Mouse (Mus musculus) kidney, postnatal 0 days (tissue): ENCODE measurements around the gene Pxmp4. TPM values are rescaled to one million over a fixed set of nuclear protein-coding genes. Genes with fewer than 3 reads are reported as not detected.
A peak's percentile ranks its signal among the peaks of the same experiment; 100 is the strongest.

Source experiments
- ATAC-seq: fragments of 200-750 bp; cut with Nextera tagmentation; replicated peaks from 2 replicates; pipeline ENCODE4 v1.8.0; 2017; ENCODE audit warnings: low read depth, moderate number of reproducible peaks, moderate TSS enrichment, moderate library complexity; ENCODE audit not compliant: low FRiP score
- DNase-seq: peaks from one replicate; pipeline ENCODE4 v3.0.0-alpha.2; 2016; ENCODE audit warnings: low spot score
- H3K27ac ChIP-seq: fragments of 300-500 bp; sonication (generic); 2 replicates; pipeline ENCODE4 v1.5.1; 2014; ENCODE audit warnings: mild to moderate bottlenecking
- H3K27me3 ChIP-seq: fragments of 300-500 bp; sonication (generic); 2 replicates; pipeline ENCODE4 v1.6.1; 2014; ENCODE audit warnings: low read length, mixed read lengths; ENCODE audit not compliant: insufficient read depth
- H3K36me3 ChIP-seq: fragments of 300-500 bp; sonication (generic); 2 replicates; pipeline ENCODE4 v1.6.1; 2014; ENCODE audit warnings: low read length, mixed read lengths; ENCODE audit not compliant: insufficient read depth
- H3K4me1 ChIP-seq: fragments of 300-500 bp; sonication (generic); replicated peaks from 2 replicates; pipeline ENCODE4 v1.6.1; 2014; ENCODE audit warnings: antibody characterized with exemption, low read length, mixed read lengths; ENCODE audit not compliant: insufficient read depth
- H3K4me2 ChIP-seq: fragments of 300-500 bp; sonication (generic); 2 replicates; pipeline ENCODE4 v1.6.1; 2014; ENCODE audit warnings: mild to moderate bottlenecking, low read length, moderate library complexity, mixed read lengths
- H3K4me3 ChIP-seq: fragments of 300-500 bp; sonication (generic); replicated peaks from 2 replicates; pipeline ENCODE4 v1.5.1; 2014; ENCODE audit warnings: low read depth, low read length
- H3K9ac ChIP-seq: fragments of 300-500 bp; sonication (generic); 2 replicates; pipeline ENCODE4 v1.6.1; 2014; ENCODE audit warnings: low read depth, low read length
- H3K9me3 ChIP-seq: fragments of 300-500 bp; sonication (generic); replicated peaks from 2 replicates; pipeline ENCODE4 v1.6.1; 2016; ENCODE audit warnings: low read length, inconsistent platforms, mixed read lengths
- CTCF ChIP-seq: IDR thresholded peaks from 2 replicates; pipeline ENCODE4 v1.5.1; 2016; ENCODE audit warnings: antibody characterized with exemption, low read depth, mild to moderate bottlenecking, moderate library complexity
- WGBS: fragments of 180-500 bp; shearing (Covaris S2); extraction: QIAGEN DNeasy Blood & Tissue Kit; methylation state at CpG from one replicate; pipeline ENCODE4 v1.1.7; 2014; 5-methylcytosine and 5-hydroxymethylcytosine counted together
- polyA plus RNA-seq: library from polyadenylated mRNA; unstranded; fragments of >200 nt; fragmentation: Nextera tagmentation; extraction: Ambion mirVana; gene quantifications from 2 replicates; pipeline ENCODE4 v1.2.1, GENCODE M21; 2015

Gene Pxmp4
- polyA plus RNA-seq, 1 experiment from 2014 or later: 37.9 TPM

DNA sequence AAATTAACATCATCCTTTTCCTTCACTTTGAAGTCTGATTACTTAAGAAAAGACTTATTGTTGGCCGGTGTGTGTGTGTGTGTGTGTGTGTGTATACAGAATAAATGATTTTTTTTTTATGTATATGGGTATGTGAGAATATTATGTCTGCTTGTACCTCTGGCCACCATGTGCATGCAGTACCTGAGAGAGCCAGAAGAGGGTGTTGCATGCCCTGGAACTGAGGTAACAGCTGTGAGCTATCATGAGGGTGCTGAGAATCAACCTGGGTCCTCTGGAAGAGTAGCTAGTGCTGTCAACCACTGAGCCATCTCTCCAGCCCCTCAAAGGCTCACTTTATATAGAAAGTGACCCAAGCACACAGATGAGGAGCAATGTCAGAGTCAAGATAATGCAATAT, 22.1 kb downstream of the Pxmp4 start:
- Histone ChIP-seq H3K36me3 (no peaks in the 10 kb centered on the region), H3K4me1 (no peaks in the 10 kb centered on the region; the same call in 1 of the 2 replicates), H3K9me3 (no peaks in the 10 kb centered on the region), H3K27ac (no peak overlapping the region), H3K9ac (no peak overlapping the region), H3K27me3 (no peaks in the 10 kb centered on the region), H3K4me3 (no peak overlapping the region), H3K4me2 (no peak overlapping the region)
- 96% methylated on average over 1 of the region's 1 CpGs for WGBS
- no peak for ATAC-seq
- no peak for DNase-seq
- TF ChIP-seq CTCF: peak; percentile 24; the same call in 1 of the 2 replicates

- no peak for TF ChIP-seq CTCF
- H3K9me3 ChIP-seq: no peaks in the 10 kb centered on the region
- no peak overlapping the region for H3K27ac ChIP-seq
- H3K36me3 ChIP-seq: no peaks in the 10 kb centered on the region
- no peak overlapping the region for H3K9ac ChIP-seq
- no peak overlapping the region for H3K4me3 ChIP-seq
- DNase-seq: no peak
- no peak for ATAC-seq
- 79% methylated on average over 8 of the region's 8 CpGs for WGBS
- H3K4me1 ChIP-seq: no peaks in the 10 kb centered on the region; the same call in 1 of the 2 replicates
- no peak overlapping the region for H3K4me2 ChIP-seq
- H3K27me3 ChIP-seq: no peaks in the 10 kb centered on the region
Measured at GRCm38 (mm10) chr2:154580586-154580985, 22.9 kb downstream of the Pxmp4 start.

- no peaks in the 10 kb centered on the region; the same call in 1 of the 2 replicates for H3K4me1 ChIP-seq
- 90% methylated on average over 6 of the region's 6 CpGs for WGBS
- H3K27me3 ChIP-seq: no peaks in the 10 kb centered on the region
- H3K36me3 ChIP-seq: no peaks in the 10 kb centered on the region
- H3K4me3 ChIP-seq: no peak overlapping the region
- H3K9ac ChIP-seq: no peak overlapping the region
- H3K9me3 ChIP-seq: no peaks in the 10 kb centered on the region
- H3K27ac ChIP-seq: no peak overlapping the region
- ATAC-seq (no peak), DNase-seq (no peak)
- no peak overlapping the region for H3K4me2 ChIP-seq
- no peak for TF ChIP-seq CTCF
Measured at GRCm38 (mm10) chr2:154577744-154578067, 25.8 kb downstream of the Pxmp4 start.

- no peak for DNase-seq
- ATAC-seq: no peak
- Histone ChIP-seq H3K27me3 (no peaks in the 10 kb centered on the region), H3K36me3 (no peaks in the 10 kb centered on the region), H3K4me2 (no peak overlapping the region), H3K9ac (no peak overlapping the region), H3K4me3 (no peak overlapping the region), H3K27ac (no peak overlapping the region), H3K9me3 (no peaks in the 10 kb centered on the region), H3K4me1 (no peaks in the 10 kb centered on the region; the same call in 1 of the 2 replicates)
- TF ChIP-seq CTCF: no peak
- 51% methylated on average over 12 of the region's 12 CpGs for WGBS
Measured at GRCm38 (mm10) chr2:154576876-154577743, 26.4 kb downstream of the Pxmp4 start.

DNA sequence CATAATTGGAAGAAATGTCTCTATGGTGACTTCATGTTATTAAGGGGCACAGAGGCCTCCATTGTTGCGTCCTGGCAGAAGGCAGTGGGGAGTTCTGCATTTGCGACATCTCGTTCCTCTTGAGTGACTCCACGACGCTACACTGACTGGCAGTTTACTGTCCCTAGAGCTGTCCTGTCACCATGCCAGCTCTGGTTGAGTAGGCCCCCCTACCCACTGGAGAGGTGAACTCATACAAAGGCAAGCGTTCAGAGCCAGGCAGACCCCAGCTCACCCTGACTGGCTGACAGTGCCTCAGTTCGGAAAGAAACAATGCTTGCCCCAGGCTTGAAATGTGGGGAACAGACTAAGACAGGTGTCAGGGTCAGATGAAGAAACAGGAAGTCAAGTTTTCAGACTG, 29.2 kb downstream of the Pxmp4 start:
- Histone ChIP-seq H3K9ac (no peak overlapping the region), H3K27me3 (no peaks in the 10 kb centered on the region), H3K4me2 (no peak overlapping the region), H3K9me3 (no peaks in the 10 kb centered on the region), H3K4me1 (peaks cover under 1% of the 10 kb centered on the region; the same call in 1 of the 2 replicates), H3K4me3 (no peak overlapping the region), H3K36me3 (no peaks in the 10 kb centered on the region), H3K27ac (no peak overlapping the region)
- DNase-seq: no peak
- 47% methylated on average over 7 of the region's 7 CpGs for WGBS
- ATAC-seq: no peak
- no peak for TF ChIP-seq CTCF

DNA sequence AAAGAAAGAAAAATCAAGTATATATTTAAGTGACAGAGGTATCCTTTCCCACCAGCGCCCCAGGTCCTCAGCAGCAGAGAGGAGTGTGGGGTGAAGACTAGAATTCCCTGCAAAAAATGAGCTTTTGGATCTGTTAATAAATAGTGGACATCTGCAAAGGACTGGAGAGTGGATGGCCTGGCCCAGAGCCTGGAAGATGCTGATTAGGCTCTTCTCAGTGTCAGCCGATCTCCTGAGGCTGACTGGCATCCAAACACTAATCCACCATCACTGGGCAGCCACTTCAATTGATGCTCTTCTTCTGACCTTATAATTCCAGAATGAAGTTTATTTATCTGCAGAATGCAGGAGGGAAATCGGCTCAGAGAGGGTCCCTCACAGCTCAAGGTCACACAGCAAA, 30.5 kb downstream of the Pxmp4 start:
- 84% methylated on average over 3 of the region's 3 CpGs for WGBS
- H3K27me3 ChIP-seq: no peaks in the 10 kb centered on the region

More for the DNA sequence above, 30.5 kb downstream of the Pxmp4 start:
- Histone ChIP-seq H3K9ac (no peak overlapping the region), H3K36me3 (no peaks in the 10 kb centered on the region), H3K4me2 (no peak overlapping the region), H3K4me3 (no peak overlapping the region), H3K27ac (no peak overlapping the region), H3K4me1 (peaks cover 12% of the 10 kb centered on the region), H3K9me3 (no peaks in the 10 kb centered on the region)
- no peak for TF ChIP-seq CTCF
- no peak for ATAC-seq
- no peak for DNase-seq
